Mouse (Mus musculus) c-Kit-positive CD71-negative TER-119-negative erythroid progenitor cells, embryonic 14.5 days (primary cell): Measurements from ENCODE around the gene Myo18b.

ENCODE experiments used
- DNase-seq: peaks from one replicate; pipeline ENCODE4 v3.0.0-alpha.2; 2013; ENCODE audit warnings: low read depth

Myo18b gene

DNA sequence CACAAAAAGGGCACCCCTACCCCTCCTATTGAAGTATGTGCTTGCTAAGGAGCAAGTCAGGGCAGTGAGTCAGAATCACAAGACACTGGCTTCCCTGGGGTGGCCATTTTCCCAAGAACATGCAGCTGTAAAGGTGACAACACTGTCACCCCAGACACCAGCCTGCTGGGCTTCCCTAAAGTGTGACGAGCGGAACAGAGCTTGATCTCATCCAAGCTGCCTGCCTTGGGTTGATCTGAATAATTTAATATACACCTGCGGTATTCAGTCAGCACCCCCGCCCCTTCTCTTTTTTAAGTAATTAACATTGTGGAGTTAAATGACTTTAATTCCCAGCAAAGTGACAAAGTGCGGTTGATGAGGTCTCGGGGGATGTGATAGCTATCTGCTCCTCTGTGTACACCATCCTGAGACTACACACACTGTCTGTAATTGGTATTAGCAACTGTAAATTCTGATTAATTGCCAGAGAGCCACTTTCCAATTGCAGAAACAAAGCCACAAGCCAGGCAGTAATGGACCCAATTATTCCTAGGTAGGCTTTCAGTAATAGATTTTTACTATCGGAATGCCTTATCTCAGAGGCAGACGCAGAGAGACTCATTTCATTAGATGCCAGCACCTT, 148.7 kb downstream of the Myo18b start:
- no peak for DNase-seq

DNA sequence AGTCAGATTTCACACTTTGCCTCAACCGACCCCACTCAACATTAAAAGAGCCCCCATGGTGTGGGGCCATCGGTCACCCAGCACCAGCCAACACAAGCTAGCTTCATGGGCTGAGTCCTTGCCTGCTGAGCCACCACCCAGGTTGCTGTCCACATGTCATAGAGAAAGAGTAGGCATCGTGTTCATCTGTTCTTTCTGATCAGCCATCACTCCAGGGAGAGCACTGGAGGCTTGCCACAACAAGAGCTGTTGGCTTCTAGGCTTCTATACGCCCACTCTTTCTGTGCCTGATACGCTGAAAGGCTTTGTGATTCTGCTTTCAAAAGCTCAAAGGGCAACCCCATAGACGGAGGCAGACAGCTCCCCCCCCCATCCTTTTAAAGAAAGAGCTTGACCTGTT, 151.0 kb downstream of the Myo18b start:
- no peak for DNase-seq

DNA sequence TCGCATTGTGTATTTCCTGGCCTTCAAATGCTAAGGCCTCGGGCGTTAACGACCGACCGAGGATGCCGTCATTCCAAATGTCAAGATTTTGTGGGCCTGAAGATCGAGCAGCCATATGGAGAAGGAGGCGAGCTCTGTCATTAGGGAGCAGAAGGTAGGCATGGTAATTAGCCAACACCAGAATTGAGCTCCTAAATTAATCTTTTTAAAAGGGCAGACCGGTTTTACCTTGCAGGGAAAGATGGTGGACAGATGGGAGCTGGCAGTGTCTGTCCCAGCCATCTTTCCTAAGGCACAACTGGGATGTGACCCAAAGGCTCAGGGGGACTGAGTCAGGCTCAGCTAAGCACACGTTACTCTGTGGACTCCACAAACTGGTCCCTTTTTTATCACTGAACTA, 151.6 kb downstream of the Myo18b start:
- no peak for DNase-seq

DNA sequence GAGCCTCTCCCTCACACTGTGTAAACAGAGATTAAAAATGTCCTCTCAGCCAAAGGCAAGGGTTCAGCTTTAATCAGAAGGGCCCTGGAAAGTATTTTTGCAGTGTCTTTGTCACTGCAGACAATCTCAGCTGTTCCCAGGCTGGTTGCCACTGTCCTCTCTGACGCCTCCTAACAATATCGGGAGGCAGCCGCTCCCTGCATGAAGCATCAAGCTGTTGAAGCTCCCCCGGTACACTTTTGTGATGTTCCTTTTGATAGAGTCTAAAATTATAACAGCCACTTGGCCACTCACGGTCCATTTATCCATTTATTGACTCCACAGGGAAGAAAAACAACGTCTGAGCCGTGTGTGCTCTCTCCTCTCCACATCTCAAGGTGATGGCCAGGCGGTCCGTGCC, 153.0 kb downstream of the Myo18b start:
- no peak for DNase-seq

DNA sequence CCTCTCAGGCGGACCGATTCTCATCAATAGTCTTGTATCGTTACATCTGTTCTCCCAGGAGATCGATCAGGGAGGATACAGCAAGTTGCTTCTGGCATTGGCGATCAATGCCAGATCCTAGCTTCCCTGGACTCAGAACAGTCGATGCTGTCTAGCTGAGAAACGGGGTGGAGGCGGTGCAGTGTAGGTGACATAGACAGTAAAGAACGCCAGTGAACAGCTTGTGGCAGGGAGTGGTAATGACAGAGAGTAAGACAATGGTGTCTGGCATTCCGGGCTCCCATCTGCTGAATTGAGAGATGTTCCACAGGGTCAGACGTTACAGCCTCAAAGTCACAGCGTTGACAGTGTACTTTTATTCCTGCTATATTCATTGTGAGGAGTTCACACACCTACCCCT, 155.5 kb downstream of the Myo18b start:
- no peak for DNase-seq

DNA sequence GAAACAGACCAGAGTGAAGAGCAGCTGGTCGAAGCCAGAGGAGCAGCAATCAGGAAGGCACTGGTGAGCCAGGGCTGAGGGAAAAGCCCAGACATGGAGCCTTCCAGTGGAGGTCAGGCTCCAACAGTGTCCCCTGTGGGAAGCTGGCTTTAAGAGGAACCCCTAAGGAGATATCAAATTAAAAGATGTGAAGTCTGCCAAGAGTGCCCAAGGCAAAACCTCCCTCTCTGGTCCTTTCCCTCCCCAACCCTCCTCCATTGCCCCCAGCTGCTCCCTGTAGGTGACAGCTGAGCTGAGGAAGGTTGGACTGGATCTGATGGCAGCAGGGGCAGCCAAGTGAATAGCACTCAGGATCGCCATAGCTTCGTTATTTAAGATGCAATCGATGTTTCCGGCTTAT, 161.1 kb downstream of the Myo18b start:
- no peak for DNase-seq

DNA sequence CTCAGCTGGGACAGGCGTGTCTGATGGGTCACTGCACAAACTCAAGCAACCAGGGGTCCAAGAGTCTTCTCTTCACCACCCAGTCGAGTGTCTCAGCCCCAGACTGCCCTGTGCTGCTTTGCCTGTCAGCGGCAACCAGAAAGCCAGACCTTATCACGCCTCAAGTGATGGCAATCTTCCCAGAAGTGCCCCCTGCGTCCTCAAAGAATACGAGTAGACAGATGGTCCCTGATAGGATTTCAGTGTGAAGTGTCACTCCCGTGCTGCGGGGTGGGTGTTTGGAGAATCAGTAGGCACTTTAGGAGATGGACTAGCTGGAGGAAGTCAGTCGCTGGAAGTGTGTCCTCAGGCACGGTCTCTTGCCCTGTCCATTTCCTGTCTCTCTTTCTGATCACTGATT, 165.6 kb downstream of the Myo18b start:
- DNase-seq = no peak

DNA sequence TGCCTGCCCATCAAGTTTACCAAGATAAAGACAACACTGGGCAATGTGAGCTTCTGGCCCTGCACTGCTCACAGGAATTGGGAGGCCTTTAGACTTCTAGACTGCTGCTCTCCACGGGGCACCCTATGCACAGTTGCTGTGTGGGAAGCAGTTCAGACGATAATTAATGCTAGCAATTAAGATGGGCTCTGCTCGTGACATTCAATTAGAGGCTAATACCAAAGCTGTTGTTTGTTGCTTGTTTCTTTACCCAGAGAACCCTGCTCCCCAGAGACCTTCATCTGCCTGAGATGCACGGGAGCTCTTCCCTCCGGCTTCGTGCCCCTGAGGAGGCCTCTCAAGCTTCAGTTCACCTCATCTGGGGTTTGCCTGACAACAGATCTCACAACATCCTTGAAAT, 167.7 kb downstream of the Myo18b start:
- DNase-seq = no peak

DNA sequence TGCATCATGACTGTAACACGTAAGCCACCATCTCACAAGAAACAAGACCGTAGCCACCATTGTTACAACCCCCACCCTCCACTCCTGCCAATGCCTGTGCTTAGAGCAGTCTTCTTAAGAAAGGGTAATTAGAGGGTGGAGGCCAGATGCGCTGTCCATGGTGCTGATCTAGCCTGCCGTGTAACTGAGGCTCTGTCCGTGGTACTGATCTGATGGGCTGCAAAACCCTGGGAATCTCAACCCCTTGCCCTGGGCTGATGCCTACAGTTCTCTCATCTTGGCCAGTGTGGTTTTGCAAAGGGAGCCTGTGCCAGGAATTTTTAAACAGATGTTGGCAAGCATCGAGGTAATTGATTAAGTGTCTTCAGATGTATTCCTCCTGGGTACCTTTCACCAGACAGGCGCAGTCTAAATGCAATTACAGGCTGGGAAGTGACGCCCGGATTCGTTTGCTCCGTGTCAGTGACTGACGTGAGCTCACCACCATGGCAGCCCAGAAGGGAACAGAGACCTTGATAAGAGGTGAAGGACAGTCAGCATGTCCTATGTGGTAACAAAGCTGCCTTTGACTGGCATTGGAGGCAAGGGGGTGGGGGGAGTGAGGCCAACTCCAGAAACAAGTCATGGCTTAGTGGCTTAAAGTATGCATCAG, 177.4 kb downstream of the Myo18b start:
- DNase-seq = peak; percentile 64

DNA sequence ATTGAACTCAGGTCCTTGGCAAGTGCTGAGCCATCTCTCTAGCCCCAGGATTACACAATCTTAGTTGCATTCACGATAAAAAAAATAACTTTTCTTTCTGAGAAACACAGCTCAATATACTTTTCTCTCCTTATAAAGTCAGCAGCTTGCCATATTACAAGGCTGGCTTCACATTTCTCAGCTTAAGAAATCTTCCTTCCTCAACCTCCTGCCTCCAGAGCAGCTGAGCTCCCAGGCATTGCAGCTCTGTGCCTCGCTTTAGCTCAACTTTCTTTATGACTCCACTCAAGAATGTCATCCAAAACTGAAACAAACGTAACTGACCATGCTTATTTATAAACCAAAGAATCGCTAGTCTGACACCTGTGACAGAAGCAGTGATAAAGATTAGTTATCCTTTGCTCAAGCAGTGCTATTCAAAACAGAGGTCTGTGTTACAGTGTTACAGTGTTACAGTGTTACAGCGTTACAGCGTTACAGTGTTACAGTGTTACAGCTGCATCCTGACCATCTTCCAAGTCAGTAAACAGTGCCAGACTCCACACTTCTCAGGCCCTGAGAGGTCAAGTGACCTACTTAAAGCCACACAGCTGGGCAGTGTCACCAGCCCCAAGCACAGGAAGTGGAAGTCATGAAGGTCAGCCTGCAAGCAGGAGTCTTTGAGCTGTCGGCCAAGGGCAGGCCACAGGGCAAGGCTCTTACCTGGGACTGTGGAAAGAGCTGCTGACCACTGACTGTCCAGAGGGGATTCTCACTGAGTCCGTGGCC, 181.3 kb downstream of the Myo18b start:
- no peak for DNase-seq

DNA sequence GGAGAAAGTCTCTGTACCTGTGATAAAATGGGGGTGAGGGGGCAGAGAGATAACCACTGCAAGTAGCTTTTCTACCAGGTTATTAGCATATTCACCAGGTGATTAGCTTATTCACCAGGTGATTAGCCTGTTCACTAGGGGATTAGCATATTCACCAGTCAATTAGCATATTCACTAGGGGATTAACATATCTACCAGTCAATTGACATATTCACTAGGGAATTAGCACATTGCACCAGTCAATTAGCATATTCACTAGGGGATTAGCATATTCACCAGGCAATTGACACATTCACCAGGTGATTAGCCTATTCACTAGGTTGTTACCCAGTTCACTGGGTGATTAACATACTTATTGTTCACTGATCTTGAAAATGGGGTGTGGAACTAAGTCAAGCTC, 186.3 kb downstream of the Myo18b start:
- DNase-seq = no peak

DNA sequence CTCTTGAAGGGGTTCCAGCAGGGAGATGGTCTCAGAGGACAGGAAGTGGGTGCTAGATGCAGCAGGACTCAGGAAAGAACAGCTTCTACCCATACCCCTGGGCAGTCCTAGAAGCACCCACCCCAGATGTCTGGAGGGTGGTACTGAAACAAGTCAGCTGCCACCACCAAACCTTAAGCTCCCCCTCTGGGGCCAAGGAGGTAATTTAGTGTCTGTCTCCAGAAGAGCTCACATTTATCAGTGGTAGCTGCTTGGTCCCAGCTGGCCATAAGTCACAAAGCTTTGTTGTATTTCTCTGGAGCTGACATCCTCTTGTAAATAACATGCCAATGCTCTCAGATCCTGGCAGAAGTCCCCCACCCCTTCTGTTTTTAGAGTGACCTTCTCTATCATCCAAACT, 187.7 kb downstream of the Myo18b start:
- DNase-seq = no peak

DNA sequence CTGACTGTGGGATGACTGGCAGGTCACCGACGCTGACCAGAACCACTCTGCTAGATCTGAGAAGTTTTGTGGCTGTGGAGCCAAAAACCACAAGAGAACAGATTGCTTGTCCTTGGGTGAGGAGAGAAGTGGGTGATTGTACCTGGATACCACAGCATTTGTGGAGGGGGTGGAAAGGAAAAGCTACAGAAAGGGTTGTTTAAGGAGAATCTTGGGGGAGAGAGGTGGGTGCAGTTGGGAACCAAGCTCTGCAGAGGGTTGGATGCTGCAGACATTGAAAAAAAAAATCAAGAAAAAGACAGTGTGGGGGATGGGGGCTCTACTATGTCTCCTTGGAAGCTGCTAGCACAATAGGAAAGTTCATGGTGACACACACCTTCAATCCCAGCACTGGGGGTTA, 188.7 kb downstream of the Myo18b start:
- no peak for DNase-seq

DNA sequence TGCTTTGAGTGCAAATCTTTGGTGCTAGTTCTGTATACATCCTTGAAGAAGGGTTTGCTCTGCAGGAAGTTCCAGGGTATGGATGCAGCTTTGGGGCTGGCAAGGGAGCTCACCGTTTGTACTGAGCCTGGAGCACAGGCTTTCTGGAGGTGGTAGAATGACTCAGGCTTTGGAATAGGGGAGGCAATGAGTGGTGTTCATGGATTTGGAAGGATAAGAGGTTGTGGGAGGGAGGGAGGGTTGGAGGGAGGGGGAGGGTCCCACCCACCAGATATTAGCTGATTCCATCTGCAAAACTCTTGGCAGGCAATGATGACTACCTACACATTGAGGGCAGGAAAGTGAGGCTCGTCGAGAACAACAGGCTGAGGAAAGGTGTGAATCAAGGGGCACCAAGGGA, 195.4 kb downstream of the Myo18b start:
- DNase-seq = no peak

DNA sequence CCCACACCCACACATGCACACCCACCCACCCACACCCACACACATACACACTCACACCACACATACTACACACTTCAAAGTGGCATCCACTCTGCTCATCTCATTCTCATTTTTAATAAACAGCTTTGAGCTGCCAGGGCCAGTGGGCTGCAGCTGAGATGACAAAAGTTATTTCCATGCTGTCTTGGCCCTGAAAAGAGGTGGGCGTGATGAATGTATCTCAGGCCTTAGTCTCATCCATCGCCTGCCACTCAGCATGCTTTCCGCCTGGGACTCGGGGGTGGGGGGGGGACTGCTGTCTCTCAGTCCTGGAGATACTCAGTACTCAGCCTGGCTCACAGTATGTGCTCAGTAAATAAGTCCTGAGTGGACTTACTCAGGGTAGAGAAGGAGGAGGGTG, 199.5 kb downstream of the Myo18b start:
- DNase-seq = no peak

DNA sequence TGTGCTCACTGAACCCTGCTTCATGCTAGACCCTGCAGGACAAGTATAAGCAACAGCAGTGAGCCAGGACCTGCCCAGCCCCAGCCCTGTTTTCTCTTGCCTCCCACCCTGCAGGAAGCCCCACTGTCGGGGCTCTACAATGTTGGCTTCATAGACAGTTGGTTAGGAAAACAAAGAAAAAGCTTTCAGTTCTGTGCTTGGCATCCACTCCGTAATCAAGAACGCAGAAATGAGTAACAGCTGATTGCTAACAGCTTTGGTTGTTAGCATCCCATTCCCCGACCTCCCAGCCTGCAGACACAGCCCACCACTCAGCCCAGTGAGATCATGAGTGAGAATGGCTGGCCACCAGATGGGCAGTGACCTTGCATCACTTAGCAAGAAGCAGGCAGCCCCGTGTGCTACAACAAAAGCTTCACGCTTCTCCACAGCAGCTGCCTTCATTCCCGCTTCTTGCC, 200.9 kb downstream of the Myo18b start:
- DNase-seq = no peak

DNA sequence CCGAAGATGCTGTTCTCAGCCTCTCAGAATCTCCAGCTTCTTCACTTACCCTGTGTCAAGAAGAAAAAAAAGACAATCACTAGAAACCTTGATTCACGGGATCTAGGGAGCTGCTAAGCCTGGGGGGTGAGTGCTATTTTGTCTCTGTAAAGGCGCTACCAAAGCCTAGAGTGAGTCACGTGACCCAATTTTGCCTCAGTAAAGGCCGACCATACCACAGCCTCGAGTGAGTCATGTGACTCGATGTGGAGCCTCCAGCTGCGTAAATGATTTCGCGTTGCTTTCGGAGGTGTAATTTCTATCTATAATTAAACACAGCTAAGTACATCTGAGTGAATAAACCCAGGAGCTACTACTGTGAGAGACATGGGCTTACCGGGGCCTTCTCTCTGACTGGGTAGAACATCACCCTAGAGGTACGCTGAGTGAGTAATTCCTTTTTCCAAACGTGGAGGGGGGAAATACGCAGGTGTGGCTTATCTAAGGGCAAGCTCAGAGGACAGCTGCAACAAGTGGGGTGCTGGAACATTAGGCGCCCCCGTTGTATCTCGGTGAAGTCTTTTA, 202.8 kb downstream of the Myo18b start:
- no peak for DNase-seq

DNA sequence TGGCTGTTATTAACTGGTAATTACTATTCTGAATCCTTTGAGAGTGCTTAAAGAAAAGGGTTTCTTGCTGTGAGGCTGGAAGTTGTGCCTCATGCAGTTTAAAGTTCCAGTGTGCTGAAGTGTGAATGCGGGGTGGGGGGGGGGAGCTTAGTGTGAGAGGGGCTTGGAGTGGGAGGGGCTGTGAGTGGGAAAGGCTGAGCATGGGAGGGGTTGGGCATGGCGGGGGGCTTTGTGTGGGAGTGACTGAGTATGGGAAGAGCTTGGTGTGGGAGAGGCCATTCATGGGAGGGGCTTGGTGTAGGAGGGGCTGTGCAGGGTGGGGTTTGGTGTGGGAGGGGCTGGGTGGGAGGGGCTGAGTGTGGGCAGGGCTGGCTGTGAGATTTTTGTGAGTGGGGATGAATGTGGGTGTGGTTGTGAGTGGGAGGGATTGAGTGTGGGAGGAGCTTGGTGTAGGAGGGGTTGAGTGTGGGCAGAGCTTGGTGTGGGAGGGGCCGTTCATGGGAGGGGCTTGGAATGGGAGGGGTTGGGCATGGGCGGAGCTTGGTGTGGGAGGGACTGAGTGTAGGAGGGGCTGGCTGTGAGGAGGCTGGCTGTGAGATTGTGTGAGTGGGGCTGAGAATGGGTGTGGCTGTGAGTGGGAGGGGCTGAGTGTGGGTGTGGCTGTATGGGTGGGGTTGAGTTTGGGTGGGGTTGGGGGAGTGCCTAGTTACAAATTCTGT, 208.9 kb downstream of the Myo18b start:
- DNase-seq = no peak

DNA sequence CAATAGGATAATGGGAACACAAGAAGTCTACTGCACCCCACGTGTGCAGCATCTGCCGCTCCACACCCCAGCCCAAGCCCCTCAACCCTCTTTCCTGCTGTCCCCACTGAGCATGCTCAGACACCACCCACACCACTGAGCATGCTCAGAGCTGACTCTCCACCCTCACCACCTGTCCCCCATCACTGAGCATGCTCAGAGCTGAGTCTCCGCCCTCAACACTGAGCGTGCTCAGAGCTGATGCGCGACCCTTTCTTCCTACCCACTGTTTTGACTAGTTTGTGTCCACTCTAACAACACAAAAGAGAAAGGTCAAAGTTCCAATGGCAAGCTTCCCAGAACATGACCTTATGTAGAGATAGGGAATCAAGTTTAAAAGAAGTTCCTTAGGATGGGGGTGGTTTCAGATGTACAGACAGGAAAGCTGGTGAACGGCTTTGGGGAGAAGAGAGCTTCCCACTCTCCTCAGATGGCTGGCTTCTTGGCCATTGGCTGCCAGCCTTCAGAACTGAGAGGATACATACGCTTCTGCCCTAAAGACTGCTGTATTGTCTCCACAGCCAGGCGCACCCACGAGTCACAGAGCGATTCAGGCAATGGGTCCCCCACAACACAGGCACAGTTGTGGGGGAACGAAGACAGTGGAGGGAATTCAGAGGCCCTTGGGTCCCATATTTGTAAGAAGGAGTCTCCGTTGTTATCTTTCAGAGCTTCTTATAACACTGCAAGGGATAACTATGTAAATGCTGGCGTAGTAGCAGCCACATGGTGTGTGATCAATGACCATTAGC, 209.7 kb downstream of the Myo18b start:
- DNase-seq = no peak

DNA sequence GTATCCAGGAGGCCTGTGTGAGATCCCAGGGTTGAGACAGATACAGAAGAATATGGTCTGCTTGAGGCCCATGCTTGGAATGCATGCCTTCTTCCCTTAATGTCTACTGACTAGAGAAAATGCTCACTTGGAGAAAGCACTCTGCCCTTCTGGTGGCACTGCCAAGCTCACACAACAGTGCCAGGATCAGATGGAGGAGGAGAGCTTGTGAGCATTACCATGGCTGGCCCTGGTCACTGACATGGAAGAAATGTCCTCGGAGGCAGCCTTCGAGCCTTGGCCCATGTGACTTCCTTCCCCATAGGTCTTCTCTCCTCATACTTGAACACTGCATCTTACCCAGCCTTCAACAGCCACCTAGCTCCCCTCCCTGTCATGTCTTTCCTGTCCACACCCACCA, 216.9 kb downstream of the Myo18b start:
- DNase-seq = no peak

DNA sequence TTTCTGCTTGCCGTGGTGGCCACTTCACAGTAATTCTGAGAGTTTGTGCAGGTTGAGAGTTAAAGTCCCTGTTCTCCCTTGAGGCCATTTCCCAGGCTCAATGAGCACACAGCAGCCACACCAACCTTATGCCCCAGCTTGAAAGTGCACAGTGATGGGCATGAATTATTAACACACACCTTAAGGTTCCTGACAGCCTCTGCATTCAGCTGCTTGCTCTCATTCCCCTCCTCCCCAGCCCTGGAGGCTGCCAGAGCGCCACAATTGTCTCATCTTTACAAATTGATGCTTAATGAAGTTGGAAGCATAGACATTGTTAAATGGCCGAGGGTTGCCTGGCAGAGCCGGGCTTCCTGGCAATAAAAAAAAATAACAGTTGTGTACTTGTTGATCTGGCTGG, 218.0 kb downstream of the Myo18b start:
- DNase-seq = no peak

DNA sequence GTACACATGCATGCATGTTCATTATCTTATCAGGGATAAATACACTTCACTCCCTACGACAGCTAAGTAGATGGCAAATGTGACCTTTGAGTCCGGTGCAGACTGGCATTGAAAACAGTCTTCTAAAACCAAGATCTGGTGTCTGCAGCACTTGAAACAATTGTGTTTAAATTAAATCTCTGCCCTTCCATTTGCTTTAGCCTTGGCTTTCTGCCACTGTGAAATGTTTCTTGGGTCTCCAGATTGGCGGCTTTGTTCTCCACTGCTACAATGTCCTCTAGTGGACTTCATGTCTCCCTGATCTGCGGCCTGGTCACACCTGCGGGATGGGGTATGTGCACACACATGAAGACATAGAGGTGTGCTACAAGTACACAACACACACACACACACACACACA, 221.4 kb downstream of the Myo18b start:
- DNase-seq = no peak
